16 mouse cellular contexts compared by ENCODE assay signal in the genomic region with DNA sequence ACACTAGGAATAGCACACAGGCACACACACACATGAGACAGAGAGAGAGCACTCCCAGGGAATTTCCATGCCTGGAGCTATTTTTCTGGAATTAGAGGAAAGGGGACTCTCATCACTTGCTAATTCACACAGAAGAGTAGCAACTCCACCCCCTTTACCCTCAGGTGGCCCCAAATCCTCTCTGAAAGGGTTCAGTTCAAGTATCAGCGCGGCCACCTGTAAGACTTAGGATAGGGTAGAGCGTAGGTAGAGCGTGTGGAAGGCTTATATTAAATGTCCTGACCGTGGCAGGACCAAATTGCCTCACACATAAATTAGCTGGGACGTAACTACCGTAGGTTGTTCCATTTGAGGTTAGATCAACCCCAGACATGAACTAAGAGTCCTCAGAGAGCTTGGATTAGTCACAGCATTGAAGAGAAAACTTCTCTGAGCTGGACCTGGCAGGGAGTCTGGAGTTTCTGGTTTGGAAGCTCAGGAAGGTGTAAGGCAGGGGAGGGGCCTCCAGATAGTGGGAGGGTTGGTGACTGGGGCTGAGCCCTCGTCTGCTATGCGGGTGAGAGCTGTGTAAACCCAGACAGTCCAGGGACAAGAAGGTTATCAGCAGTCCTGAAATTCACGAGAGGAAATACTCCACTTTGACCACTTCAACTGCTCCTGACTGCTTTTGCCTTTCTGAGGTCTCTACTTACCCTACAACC. TPM values are rescaled to one million over a fixed set of nuclear protein-coding genes. Genes with fewer than 3 reads are reported as not detected.
DNase-seq lines count a peak whose midpoint lies in the region; ATAC-seq and TF ChIP-seq lines count a peak whose summit lies in the region.
"Had no signal": no experiment of that assay in that cellular context is flagged by ENCODE, and none has a peak within 500 bp of the region (broad histone marks: within the 10 kb centered on the region; RNA-seq: fewer than 3 reads in every experiment).

No protein-coding gene starts in this region.

- no peak overlapping the region for H3K4me3 ChIP-seq in heart, embryonic 13.5 days
- 0 out of 2 replicates have a peak overlapping the region, but pooled peaks have one; percentile 3 for H3K4me3 ChIP-seq in E14TG2a.4 (replicated peaks; ENCODE audit: low read length)
- no peak overlapping the region for H3K4me3 ChIP-seq in lung, postnatal 0 days (ENCODE audit: low read depth, low read length)
- H3K4me3 ChIP-seq: limb, embryonic 15.5 days had no signal

- no peaks in the 10 kb centered on the region for H3K27me3 ChIP-seq in heart, embryonic 13.5 days (replicated peaks)
- H3K27me3 ChIP-seq in E14TG2a.4 (ENCODE audit: insufficient read depth, low read length) = peaks cover 16% of the 10 kb centered on the region
- H3K27me3 ChIP-seq in lung, postnatal 0 days (replicated peaks; ENCODE audit: insufficient read depth, low read length) = no peaks in the 10 kb centered on the region
- H3K27me3 ChIP-seq: limb, embryonic 15.5 days had no signal

- H3K36me3 ChIP-seq in heart, embryonic 13.5 days = peaks cover 46% of the 10 kb centered on the region
- peaks cover 37% of the 10 kb centered on the region for H3K36me3 ChIP-seq in E14TG2a.4 (ENCODE audit: insufficient read depth, low read length)
- peaks cover 22% of the 10 kb centered on the region for H3K36me3 ChIP-seq in lung, postnatal 0 days (ENCODE audit: insufficient read depth, low read length)

- no peak for ATAC-seq in heart, embryonic 13.5 days (ENCODE audit: extremely low read depth, insufficient number of reproducible peaks, low FRiP score, low TSS enrichment)
- ATAC-seq in lung, postnatal 0 days = peak; percentile 97

- H3K4me1 ChIP-seq in heart, embryonic 13.5 days = peaks cover 16% of the 10 kb centered on the region
- peaks cover 42% of the 10 kb centered on the region for H3K4me1 ChIP-seq in E14TG2a.4 (replicated peaks; ENCODE audit: low read depth, low read length)
- H3K4me1 ChIP-seq in lung, postnatal 0 days (ENCODE audit: insufficient read depth, low read depth, low read length) = no peaks in the 10 kb centered on the region

- 0 out of 2 replicates have a peak overlapping the region, but pooled peaks have one; percentile 28 for H3K9ac ChIP-seq in heart, embryonic 13.5 days
- H3K9ac ChIP-seq in lung, postnatal 0 days (replicated peaks; ENCODE audit: low read depth) = no peak overlapping the region
- H3K9ac ChIP-seq: limb, embryonic 15.5 days had no signal

- no peak overlapping the region for H3K27ac ChIP-seq in heart, embryonic 13.5 days (replicated peaks)
- H3K27ac ChIP-seq in lung, postnatal 0 days (ENCODE audit: low read length) = peak overlapping the region; percentile 8
- H3K27ac ChIP-seq: limb, embryonic 15.5 days had no signal

- no peak overlapping the region for H3K4me2 ChIP-seq in heart, embryonic 13.5 days
- H3K4me2 ChIP-seq in lung, postnatal 0 days (replicated peaks; ENCODE audit: low read depth, low read length) = no peak overlapping the region
- H3K4me2 ChIP-seq: limb, embryonic 15.5 days had no signal

- 24% methylated on average over 10 of the region's 10 CpGs for WGBS in heart, embryonic 13.5 days
- WGBS in lung, postnatal 0 days = 27% methylated on average over 10 of the region's 10 CpGs

- TF ChIP-seq EP300 in lung, postnatal 0 days (IDR thresholded peaks at IDR 0.05) = peak; percentile 67; the same call in 1 of the 2 replicates

- no peak for TF ChIP-seq CTCF in E14TG2a.4 (conservative IDR thresholded peaks at IDR 0.05; ENCODE audit: low read length)
- TF ChIP-seq CTCF in lung, postnatal 0 days (IDR thresholded peaks at IDR 0.05) = no peak

- DNase-seq in heart, adult 18-20 months = no peak
- DNase-seq in gonadal fat pad, adult 2 months (ENCODE audit: low read depth) = peak; percentile 88
- DNase-seq in lung, postnatal 0 days (ENCODE audit: low spot score) = peak; percentile 81
- no peak for DNase-seq in cerebellum, adult 18-20 months
- DNase-seq in gastrocnemius, postnatal 10 days = no peak
- DNase-seq in heart, adult 8-10 months (ENCODE audit: low spot score) = no peak
- DNase-seq: cerebellum, postnatal 36 days; gastrocnemius, postnatal 14 days had no signal

- no peaks in the 10 kb centered on the region for H3K9me3 ChIP-seq in heart, embryonic 13.5 days
- H3K9me3 ChIP-seq in E14TG2a.4 (ENCODE audit: low read length) = no peaks in the 10 kb centered on the region
- no peaks in the 10 kb centered on the region for H3K9me3 ChIP-seq in lung, postnatal 0 days (ENCODE audit: low read length)
- H3K9me3 ChIP-seq: limb, embryonic 15.5 days had no signal

RNA-seq across cellular contexts. Expression of a gene that starts 0.6 kb away (rescaled TPM):
- polyA plus RNA-seq in heart, embryonic 13.5 days (2015; fragmentation: Nextera tagmentation; extraction: Ambion mirVana) = 0.13 and 0.48 TPM in 2 replicates
- under 1 TPM in 1 of 2 experiments, not detected in 1; 0.26 TPM for total RNA-seq in heart, adult 18-20 months (2021)
- polyA plus RNA-seq in gonadal fat pad, adult 2 months (2012; rRNA removed) = 0.51 and 0.77 TPM in 2 replicates
- polyA plus RNA-seq in lung, postnatal 0 days (2015; fragmentation: Nextera tagmentation; extraction: Ambion mirVana) = 3.7 and 3.8 TPM in 2 replicates
- under 1 TPM; 0.45 to 0.68 TPM for total RNA-seq in gastrocnemius, postnatal 10 days (2021)
- under 1 TPM in 2 of 4 experiments, not detected in 2; 0.17 to 0.44 TPM for total RNA-seq in heart, adult 8-10 months (2022)
- total RNA-seq: monocyte, adult 5-6 weeks had no signal

RNA-seq across cellular contexts. Expression of a gene that starts 8.6 kb away (rescaled TPM):
- 38.3 and 40.5 TPM in 2 replicates for polyA plus RNA-seq in heart, embryonic 13.5 days (2015; fragmentation: Nextera tagmentation; extraction: Ambion mirVana)
- 10 to 100 TPM; 24.3 to 26.3 TPM for total RNA-seq in heart, adult 18-20 months (2021)
- 30.5 and 32.8 TPM in 2 replicates for polyA plus RNA-seq in gonadal fat pad, adult 2 months (2012; rRNA removed)
- polyA plus RNA-seq in lung, postnatal 0 days (2015; fragmentation: Nextera tagmentation; extraction: Ambion mirVana) = 25.3 and 33.9 TPM in 2 replicates
- total RNA-seq in gastrocnemius, postnatal 10 days (2021) = 10 to 100 TPM; 11.1 to 14.9 TPM
- 10 to 100 TPM; 17.9 to 26.4 (median 22.7) TPM for total RNA-seq in heart, adult 8-10 months (2022)

RNA-seq across cellular contexts. Expression of a gene that starts 20.7 kb away (rescaled TPM):
- 223 and 248 TPM in 2 replicates for polyA plus RNA-seq in heart, embryonic 13.5 days (2015; fragmentation: Nextera tagmentation; extraction: Ambion mirVana)
- total RNA-seq in heart, adult 18-20 months (2021) = 1,000 to 10,000 TPM; 1,486 to 1,502 TPM
- 178 and 261 TPM in 2 replicates for polyA plus RNA-seq in gonadal fat pad, adult 2 months (2012; rRNA removed)
- polyA plus RNA-seq in lung, postnatal 0 days (2015; fragmentation: Nextera tagmentation; extraction: Ambion mirVana) = 94.9 and 103 TPM in 2 replicates
- 100 to 1,000 TPM; 700 to 765 TPM for total RNA-seq in gastrocnemius, postnatal 10 days (2021)
- total RNA-seq in heart, adult 8-10 months (2022) = 1,000 to 10,000 TPM; 1,477 to 1,608 (median 1,523) TPM

RNA-seq across cellular contexts. Expression of a gene that starts 25.0 kb away (rescaled TPM):
- not detected in 2 replicates for polyA plus RNA-seq in heart, embryonic 13.5 days (2015; fragmentation: Nextera tagmentation; extraction: Ambion mirVana)
- total RNA-seq in heart, adult 18-20 months (2021) = not detected
- polyA plus RNA-seq in gonadal fat pad, adult 2 months (2012; rRNA removed) = 1.6 and 2.3 TPM in 2 replicates
- not detected in 2 replicates for polyA plus RNA-seq in lung, postnatal 0 days (2015; fragmentation: Nextera tagmentation; extraction: Ambion mirVana)
- not detected for total RNA-seq in gastrocnemius, postnatal 10 days (2021)
- total RNA-seq in heart, adult 8-10 months (2022) = not detected
- total RNA-seq: layer of hippocampus, adult 8-10 months; monocyte, adult 5-6 weeks had no signal
- polyA plus RNA-seq: C2C12; forebrain, embryonic 11.5 days; limb, embryonic 15.5 days; spleen, adult 2 months had no signal

RNA-seq across cellular contexts. Expression of a gene that starts 29.3 kb away (rescaled TPM):
- not detected in 2 replicates for polyA plus RNA-seq in heart, embryonic 13.5 days (2015; fragmentation: Nextera tagmentation; extraction: Ambion mirVana)
- total RNA-seq in heart, adult 18-20 months (2021) = not detected
- 210 and 501 TPM in 2 replicates for polyA plus RNA-seq in gonadal fat pad, adult 2 months (2012; rRNA removed)
- polyA plus RNA-seq in lung, postnatal 0 days (2015; fragmentation: Nextera tagmentation; extraction: Ambion mirVana) = not detected in 2 replicates
- total RNA-seq in gastrocnemius, postnatal 10 days (2021) = not detected
- total RNA-seq in heart, adult 8-10 months (2022) = not detected
- total RNA-seq: gastrocnemius, postnatal 14 days; layer of hippocampus, adult 8-10 months; monocyte, adult 5-6 weeks had no signal
- polyA plus RNA-seq: C2C12; forebrain, embryonic 11.5 days; limb, embryonic 15.5 days; spleen, adult 2 months had no signal

Comparison
In these comparisons a context has a peak if more than half of its experiments do, and no peak if none do; other contexts are left out.
1. DNase-seq: peak in gonadal fat pad, adult 2 months (single experiment) and lung, postnatal 0 days (single experiment); none in heart, adult 18-20 months (0 of 2), cerebellum, adult 18-20 months (0 of 2), gastrocnemius, postnatal 10 days (single experiment) and heart, adult 8-10 months (single experiment).